Mouse (Mus musculus) gastrocnemius, postnatal 10 days (tissue): ENCODE data around the gene Gm4767. TPM values are rescaled to one million over a fixed set of nuclear protein-coding genes. Genes with fewer than 3 reads are reported as not detected.
"Not testable (repeated sequence)": the region's sequence is repeated elsewhere in the genome, so short reads cannot be mapped to it uniquely, and the experiment has no call there.

Source experiments
- DNase-seq: peaks from one replicate; pipeline ENCODE4 v3.0.0; 2021; ENCODE audit warnings: mixed read lengths
- long read RNA-seq, 2 experiments: library from polyadenylated mRNA; stranded (forward); transcript quantifications; one replicate each; pipeline ENCODE4 v2.0.0; 2021
- total RNA-seq, 2 experiments: library from RNA; stranded (reverse); gene quantifications; 2 replicates each; pipeline ENCODE4 v1.2.3; 2021

Gm4767 gene
- 1 to 10 TPM in 1 of 2 experiments, under 1 TPM in 1; 0.94 to 1.1 TPM for total RNA-seq
- long read RNA-seq, experiment 1 = 0 reads
- long read RNA-seq, experiment 2, partial matches to known transcripts = 0 of 1 reads
- long read RNA-seq, experiment 2, other reads (novel, unspliced or antisense) = 1 of 1 reads

DNA sequence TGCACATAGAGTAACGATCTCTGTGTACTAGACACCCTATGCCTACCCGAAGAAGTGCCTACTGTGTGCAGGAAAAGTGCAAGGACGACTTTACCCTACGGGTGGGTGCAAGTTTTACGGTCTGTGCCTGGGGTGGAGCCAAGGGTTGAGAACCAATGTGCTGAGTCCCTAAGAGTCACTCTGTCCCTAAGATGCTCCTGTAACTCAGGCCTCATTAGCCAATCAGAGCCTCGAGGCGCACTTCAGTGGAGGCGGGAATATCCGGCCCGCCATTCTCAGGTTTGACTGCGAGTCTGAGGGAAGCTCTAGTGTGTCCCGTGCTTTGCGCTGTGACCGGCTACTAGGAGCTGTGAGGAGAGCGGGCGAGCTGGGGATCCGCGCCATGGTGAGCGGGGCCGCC, at the start of gene Gm4767:
Gm4767 (plus strand) TSS at position 288 of the 400 bp plus-strand sequence.
- peak; percentile 1 for DNase-seq

DNA sequence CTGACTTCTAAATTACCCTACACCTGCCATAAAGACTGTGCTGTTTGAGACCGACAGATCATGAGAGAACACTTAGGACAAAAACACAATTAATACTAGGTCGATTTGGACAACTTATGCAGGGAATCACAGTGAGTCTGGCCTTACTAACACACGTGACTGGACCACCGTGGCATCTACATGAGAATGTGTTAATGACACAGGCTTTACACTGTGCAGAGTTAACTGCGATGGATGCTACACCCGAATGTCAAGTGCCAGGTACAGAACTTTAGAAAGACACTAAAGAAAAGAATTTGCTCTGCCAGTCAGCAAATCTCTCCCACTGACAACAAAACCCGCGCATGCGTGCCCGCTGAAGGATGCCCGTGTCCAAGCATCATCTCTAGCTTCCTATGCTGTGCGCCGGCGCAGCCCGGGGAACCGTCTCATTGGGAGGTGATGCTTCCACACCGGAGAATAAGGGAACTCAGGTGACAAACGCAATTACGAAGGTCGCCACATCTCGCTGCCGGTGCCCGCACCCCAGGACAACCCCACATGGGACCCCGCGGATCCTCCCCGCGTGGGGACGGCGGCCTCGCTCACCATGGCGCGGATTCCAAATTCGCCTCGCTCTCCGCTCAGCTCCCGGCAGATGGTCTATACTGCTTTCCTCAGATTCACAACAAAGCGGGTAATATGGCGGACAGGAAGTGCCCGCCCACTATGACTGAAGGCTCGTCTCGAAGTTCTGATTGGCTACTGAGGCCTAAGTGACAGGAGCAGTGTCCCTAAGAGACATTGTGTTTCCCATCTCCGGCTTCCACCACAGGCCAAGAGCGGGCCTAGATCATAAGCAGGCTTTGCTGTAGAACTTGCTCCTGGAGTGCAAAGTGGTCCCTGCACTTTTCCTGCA, 41.2 kb upstream of the Gm4767 start, which contains the start of gene Gm3055:
Gm3055 (minus strand) TSS at position 656 of the 898 bp plus-strand sequence.
- not testable (repeated sequence) for DNase-seq

DNA sequence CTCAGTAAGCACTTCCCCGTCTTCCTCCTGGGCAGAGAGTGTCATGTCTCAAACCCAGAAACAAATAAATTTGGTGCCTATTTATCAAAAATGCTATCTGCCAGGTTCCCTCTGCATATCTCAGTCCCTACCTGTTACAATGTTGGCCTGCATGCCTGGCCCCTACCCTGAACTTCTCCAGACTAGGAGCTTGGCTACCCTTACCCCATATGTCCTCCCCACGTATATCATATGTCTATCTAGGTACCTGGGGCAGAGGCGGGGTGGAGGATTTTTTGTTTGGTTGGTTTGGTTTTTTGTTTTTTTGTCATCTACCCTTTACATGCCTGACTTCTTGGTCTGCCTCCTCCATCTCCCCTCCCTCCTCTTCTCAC, 40.6 kb upstream of the Gm4767 start:
- not testable (repeated sequence) for DNase-seq

DNA sequence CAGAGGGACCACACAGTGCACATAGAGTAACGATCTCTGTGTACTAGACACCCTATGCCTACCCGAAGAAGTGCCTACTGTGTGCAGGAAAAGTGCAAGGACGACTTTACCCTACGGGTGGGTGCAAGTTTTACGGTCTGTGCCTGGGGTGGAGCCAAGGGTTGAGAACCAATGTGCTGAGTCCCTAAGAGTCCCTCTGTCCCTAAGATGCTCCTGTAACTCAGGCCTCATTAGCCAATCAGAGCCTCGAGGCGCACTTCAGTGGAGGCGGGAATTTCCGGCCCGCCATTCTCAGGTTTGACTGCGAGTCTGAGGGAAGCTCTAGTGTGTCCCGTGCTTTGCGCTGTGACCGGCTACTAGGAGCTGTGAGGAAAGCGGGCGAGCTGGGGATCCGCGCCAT, 34.2 kb downstream of the Gm4767 start:
- not testable (repeated sequence) for DNase-seq

DNA sequence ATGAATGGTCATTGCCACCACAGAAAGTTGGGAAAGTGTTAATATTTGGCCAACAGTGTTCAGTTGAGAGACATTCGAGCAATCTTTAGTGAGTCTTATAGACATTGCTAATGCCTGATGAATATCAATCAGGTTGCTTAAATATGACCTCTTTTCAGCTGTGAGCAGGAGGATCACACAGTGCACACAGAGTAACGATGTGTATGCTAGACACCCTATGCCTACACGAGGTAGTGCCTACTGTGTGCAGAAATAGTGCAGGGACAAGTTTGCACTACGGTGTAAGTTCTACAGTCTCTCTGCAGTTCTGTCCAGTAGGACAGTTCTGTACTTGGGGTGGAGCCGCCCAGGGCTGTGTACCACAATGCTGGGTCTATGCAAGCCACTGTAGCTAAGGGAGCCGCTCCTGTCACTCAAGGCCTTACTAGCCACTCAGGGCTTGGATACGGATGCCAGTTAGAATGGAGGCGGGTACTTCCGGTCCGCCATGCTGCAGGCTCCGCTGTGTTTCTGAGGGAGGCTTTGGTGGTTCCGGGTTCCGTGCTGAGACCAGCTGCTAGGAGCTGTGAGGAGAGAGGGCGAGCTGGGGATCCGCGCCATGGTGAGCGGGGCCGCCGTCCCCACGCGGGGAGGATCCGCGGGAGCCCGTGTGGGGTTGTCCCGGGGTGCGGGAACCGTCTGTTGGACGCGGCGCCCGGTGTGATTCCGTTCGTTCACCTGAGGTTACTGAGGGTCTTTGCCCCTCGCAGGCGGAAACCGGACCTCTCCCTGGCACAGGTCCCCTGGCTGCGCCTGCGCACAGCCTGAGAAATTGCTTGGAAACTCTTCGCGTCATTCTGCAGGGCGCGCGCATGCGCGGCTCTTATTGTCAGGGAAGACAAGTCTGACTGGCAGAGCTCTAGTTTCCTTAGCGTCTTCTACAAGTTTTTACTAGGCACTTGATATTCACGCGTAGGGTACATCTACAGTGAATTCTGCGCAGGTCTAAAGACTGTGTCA, 51.7 kb downstream of the Gm4767 start, which contains the start of gene Gm32687:
Gm32687 (plus strand) TSS at position 526 of the 999 bp plus-strand sequence.
- not testable (repeated sequence) for DNase-seq

Other genes starting within 250 kb of the Gm4767 start
- 1 to 10 TPM; 4.4 to 9.4 TPM for gene Tle2, start 237.6 kb upstream of the Gm4767 start, total RNA-seq
- 1 to 10 TPM; 2.2 to 3.1 TPM for gene Tle6, start 211.1 kb upstream of the Gm4767 start, total RNA-seq
- 1 to 10 TPM; 1.6 to 1.8 TPM for gene BC025920, start 205.9 kb upstream of the Gm4767 start, total RNA-seq
- gene Sirt6, start 184.4 kb upstream of the Gm4767 start, total RNA-seq = 1 to 10 TPM; 7.3 to 9.7 TPM
- gene Ankrd24, start 183.6 kb upstream of the Gm4767 start, total RNA-seq = 10 to 100 TPM; 13.0 to 18.4 TPM
- gene Gm10778, start 163.1 kb upstream of the Gm4767 start, total RNA-seq = 1 to 10 TPM; 1.7 to 2.2 TPM
- 1 to 10 TPM; 5.0 to 7.7 TPM for gene Zfp433, start 107.4 kb upstream of the Gm4767 start, total RNA-seq
- gene Gm3055, start 41.0 kb upstream of the Gm4767 start, total RNA-seq = 1 to 10 TPM; 2.3 to 3.1 TPM
- gene Gm32687, start 51.7 kb downstream of the Gm4767 start, total RNA-seq = 1 to 10 TPM; 2.3 to 3.2 TPM
- gene Zfp781, start 118.3 kb downstream of the Gm4767 start, total RNA-seq = 1 to 10 TPM; 1.0 to 1.3 TPM
- 1 to 10 TPM; 4.3 to 6.0 TPM for gene Zfp873, start 235.9 kb downstream of the Gm4767 start, total RNA-seq